Mouse (Mus musculus) heart, postnatal 25 days (tissue): ENCODE measurements around the gene Zfp292. TPM values are rescaled to one million over a fixed set of nuclear protein-coding genes. Genes with fewer than 3 reads are reported as not detected.
A peak's percentile ranks its signal among the peaks of the same experiment; 100 is the strongest.

ENCODE experiments used
- DNase-seq: peaks from one replicate; pipeline ENCODE4 v3.0.0; 2022; ENCODE audit warnings: low spot score
- intact Hi-C: fragments of 180-260 bp; cut with DNase I; formaldehyde crosslinking; loops from one replicate; pipeline ENCODE4 v1.15.1; 2025
- total RNA-seq, 2 experiments: library from RNA; stranded (reverse); gene quantifications; 2 replicates each; pipeline ENCODE4 v1.2.3; 2021

Zfp292 gene
- total RNA-seq, 2 experiments from 2014 or later, result 14.6 to 15.6 TPM

DNA sequence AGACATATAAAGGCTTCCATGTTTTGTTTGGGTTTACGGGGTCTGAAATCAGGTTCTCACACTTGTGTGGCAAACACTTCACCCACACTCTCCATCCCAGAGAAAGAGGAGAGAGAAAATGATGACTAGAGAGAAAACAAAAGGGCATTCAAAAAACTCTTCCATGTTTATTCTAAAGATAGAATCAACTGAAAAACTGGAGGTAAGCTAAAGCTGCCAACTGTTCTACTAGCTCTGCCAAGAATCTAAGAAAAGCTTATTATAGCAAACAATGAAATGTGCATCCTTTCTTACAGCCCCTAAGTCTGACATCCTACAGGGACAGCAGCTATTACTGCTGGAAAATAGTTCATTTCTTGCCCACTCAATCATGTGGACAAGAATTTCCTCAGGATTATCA is 58.9 kb downstream of the Zfp292 start:
- DNase-seq, result no peak
- intact Hi-C loops, result no loop called here

DNA sequence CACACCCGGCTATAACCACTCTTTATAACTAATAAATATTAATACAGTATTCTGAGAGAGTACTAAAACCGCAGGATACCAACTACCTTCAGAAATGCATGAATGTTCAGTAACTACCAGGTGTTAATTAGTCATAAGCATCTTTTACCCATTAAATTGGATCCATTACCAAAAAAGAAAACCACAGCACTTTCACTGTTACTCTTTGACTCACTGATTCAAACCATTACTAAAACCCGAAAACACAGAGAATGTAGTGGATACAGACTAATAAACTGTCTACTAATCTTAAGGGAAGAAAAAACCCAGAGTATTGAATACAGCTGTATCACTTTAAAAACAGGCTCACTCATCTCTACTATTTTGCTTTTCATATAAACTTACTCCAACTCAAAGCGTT is 62.9 kb downstream of the Zfp292 start:
- intact Hi-C loops, result no loop called here
- no peak for DNase-seq

DNA sequence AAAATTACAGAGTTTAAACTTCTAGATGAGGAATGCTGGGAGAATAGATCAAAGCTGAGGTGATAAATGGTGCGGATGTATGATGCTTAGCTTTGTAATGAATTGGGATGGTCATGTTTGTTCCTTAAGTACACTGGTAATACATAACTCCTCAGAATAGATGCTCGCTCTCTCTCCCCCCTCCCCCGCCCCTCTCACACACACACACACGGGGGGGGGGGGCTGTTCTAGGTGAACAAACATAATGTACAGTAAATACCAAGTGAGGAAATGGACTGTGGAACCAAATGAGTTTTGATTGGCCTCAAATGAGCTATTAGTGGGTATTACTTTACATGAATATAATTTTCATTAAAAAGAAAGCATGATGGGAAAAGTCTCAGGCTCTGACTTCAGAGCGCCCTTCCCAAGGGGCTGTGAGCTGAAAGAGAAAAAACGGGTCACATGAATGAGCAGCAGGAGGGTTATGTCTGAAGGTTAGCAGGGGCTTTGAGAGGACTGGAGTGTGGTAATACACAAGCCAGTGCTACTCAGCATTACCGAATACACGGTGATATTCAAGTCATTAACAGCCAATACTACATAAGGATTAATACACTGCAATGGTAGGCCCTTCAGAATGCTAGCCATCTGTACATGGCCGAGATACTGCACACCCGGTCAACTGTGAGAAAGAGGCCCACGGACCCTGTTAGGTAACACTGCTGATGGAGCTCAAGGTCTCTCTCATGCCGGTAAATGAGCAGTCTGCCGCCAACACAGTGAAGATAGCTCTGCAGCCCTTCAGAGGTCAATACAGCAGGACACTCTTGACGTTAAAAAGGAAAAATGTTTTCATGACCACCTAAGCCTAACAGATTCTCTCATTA is 81.4 kb downstream of the Zfp292 start:
- intact Hi-C loops, result no loop called here
- no peak for DNase-seq

DNA sequence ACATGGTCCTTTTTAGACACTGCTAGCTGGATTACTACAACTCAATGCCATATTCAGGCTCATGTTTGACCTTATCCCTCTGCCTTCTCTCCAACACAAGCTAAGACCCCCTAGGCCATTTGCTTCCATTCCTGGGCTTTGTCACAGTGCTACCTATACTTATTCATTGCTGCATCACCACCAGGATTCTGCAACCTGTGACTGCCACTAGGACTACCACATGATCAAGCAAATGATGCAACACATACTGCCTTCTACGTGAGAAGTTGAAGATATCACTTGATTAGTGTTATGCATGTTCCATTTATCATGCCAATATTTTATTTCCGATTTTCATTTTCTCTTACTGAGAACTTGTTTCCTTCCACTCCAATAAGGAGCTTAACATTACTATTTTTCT is 84.8 kb downstream of the Zfp292 start:
- intact Hi-C loops, result no loop called here
- DNase-seq, result no peak

DNA sequence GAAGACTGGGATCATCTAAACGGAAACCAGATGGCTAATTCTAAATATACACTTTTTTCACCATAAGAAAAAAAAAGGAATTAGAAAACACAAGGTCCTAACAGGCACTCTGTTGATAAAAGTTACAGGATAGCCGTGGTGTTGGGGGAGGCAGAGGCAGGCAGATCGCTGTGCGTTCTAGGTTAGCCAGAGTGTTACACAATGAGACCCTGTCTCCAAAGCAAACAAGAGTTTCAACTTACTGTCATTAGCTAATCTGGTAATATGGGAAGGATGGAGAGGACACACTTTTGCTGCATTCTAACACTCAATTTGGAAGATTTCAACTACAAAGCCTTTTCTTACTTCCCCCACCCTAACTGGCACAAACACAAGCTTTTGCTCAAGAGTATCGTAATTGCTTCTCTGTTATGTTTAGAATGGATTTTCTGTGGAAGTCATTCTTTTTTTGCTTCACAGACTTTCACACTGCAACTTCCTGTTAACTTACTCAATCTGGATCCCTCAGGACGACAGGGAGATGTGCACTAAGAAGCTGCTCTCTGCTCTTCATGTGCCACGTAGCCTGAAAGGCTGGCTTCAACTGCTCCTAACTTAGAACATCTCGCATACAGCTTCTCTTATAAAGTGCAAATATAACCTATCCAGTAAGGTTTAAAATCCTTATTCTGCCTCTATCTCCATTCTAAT is 85.3 kb downstream of the Zfp292 start:
- DNase-seq, result no peak
- intact Hi-C loops, result no loop called here

DNA sequence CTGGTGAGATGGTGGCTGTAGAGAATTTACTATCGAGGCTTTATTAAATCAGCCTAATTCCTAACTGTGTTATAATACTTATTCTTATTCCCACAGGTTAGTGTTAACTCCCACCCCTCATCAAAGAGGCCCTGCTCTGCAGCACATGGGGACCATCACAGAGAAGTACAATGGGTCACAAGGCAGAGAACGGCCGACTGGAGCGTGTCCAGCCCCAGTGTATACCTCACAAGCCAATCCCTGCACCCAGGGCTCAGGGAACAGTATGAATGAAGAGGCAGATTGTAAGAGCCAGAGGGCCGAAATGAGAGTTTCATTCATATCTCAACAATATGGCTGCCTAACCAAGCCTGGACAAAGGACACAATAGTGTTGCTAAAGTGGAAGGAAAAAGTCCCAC is 86.5 kb downstream of the Zfp292 start:
- no peak for DNase-seq
- intact Hi-C loops, result no loop called here

DNA sequence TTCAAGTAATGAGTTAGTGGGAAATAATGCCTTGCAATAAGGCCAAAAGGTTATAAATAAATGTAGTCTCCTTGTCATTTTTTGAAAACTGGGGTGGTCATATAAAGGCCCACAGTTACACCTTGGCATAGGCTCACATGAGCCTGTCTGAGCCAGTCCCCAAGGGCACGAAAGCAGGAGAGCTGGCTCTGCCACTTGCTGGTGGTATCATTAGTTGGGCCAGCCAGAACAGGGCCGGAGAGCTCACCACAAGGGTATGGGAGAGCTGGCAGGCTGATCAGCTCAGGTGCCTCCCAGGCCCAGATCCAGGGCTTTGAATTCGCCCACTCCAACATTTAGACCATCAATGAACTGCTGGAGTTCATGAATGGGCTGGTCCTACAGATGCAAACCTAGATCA is 96.3 kb downstream of the Zfp292 start:
- no peak for DNase-seq
- intact Hi-C loops, result no loop called here

DNA sequence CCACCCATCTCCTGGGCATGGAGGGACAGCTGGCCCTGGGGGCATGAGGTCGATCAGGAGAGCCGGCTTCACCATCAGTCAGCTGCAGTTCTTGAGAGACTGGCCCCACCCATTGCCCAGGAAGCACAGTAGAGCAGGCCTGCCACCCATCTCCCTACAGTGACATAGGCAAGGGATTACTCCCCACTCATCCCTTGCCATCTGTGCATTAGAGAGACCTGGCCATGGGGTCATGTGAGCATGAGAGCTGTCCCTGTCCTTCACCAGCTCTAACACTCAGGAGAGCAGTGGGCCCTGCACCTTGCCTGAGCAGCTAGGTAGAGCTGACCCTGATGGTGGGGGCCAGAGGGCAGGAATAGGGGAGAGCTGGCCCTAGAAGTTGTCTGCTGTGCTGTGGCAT is 97.1 kb downstream of the Zfp292 start:
- no peak for DNase-seq
- intact Hi-C loops, result loop anchor here (2.0 kb wide), 1 partner anchor 135 kb away; no protein-coding TSS in a partner anchor

DNA sequence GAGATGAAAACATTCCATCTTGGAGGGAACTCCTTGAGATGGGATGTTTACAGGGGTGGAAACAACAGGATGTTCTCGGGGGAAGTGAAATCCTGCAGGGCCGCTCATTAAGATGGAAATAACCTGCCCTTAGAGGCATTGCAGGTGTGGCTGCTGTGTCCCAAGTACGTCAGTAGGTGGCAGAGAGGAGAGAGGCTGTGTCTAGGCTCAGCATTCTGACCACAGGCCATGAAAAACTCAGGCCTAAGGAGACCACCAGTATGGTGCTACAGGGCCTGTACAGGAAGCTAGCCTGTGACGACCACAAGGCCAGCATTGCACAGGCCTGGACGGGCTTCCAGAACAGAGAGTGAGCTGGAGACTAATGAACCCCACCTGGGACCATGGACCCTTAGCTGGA is 97.9 kb downstream of the Zfp292 start:
- intact Hi-C loops, result loop anchor here (2.0 kb wide), 1 partner anchor 136 kb away; no protein-coding TSS in a partner anchor
- DNase-seq, result no peak

DNA sequence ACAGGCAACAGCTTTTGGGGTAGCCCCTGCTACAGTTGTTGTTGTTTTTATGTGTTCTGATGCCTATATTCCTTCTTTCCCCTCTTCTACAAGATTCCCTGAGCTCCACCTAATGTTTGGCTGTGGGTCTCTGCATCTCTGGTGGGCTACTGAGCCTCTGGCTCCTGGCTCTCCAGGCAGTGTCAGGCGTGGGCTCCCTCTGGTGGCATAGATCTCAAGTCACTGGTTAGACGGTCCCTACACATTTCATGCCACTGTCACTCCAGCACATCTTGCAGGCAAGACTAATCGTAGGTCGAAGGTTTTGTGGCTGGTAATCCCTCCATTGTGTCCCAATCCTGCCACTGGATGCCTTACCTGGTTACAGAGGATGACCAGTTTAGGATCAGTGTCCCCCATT is 100.0 kb downstream of the Zfp292 start:
- intact Hi-C loops, result no loop called here
- DNase-seq, result no peak

DNA sequence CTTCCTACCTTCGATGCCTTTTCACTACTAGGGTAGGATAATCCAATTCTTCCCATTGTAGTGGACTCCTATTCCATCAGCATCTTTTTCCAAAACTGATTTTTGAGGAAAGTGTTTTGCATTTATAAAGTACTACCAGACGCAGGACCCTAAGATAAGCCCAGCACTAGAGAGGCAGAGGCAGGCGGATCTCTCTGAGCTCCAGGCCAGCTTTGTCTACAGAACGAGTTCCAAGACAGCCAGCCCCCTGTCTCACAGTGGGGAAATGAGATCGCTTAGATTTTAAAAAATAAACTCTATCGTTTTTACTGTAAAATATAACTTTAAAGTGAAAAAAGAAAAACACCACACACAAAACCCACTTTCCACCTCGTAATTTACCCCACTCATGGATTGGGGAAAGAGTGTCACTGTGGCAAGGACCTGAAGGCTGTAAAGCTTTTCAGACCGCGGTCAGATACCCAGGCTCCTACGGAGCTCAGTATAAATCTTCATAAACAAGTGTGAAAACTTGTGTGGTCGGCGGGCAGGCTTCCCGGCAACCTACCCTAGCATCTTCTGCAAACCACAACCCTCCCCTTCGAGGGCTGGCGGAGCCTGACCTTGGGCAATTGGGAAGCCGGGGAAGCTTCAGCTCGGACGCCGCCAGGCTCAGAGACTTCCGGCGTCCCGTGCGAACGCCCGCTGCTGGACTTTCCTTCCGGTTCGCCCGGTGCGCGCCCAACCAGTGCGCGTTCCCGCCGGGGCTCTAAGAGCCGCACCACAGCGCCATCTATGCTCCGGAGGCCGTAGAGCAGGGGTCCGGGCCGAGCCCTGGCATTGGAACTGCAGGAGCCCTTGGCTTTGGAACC is 104.9 kb downstream of the Zfp292 start, which contains the start of gene Smim8:
Gene Smim8, minus strand, starts transcription at position 747 of the 851 bp plus-strand sequence.
- intact Hi-C loops, result loop anchor here (2.0 to 10.0 kb wide), 4 partner anchors 91 to 447 kb away; partner anchors contain the start of genes C9orf72, Slc35a1 and Zfp292
- DNase-seq, result peak; percentile 78

DNA sequence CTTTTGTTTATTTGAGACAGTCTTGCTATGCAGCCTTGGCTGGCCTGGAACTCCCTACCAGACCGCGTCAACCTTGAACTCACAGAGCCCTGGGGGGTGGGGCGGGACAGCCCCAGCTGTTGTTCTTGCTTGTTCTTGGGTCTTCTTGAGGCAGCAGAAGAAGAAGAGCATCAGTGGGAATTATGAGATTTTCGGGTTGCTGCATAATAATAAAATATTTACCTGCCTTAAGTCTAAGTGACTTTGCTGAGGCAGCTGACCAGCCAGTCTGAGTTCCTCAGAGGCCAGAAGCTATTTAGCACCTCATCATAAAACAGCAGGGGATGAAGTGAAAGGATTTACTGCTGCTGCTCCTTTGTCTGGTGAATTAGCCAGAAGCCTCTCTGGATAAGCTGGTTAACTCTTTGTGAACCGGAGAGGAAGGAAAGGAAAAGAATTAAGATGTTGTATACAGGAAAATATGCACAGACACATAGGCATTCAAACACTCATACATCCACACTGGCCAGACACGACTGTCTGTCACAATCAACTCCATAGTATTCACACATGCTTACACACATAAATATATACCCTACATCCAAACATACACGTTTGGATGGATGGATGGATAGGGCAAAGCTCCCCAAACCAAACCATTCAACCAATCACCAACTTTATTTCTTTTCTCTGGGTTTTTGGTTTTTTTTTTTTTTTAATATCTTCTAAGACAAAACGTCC is 110.9 kb downstream of the Zfp292 start:
- intact Hi-C loops, result loop anchor here (10.0 kb wide), 2 partner anchors 227 to 453 kb away; partner anchors contain the start of gene C9orf72
- DNase-seq, result no peak

DNA sequence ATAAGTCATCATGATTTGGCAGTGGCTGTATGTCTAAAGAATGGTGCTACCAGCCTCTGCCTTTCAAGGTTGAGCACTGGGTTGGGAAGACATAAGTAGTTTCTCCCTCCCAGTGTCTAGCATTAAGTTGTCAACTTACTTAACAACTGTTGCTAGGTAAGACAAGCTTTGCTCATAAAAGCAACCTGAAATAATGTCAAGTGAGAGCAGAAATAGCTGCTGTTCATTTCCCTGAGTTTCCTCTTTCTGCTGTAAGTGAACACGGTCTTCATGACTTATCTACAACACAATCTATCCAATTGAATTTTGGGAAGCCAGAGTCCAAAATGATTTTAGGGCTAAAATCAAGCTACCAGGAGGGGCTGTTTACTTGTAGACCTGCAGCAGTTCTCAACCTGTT is 126.6 kb downstream of the Zfp292 start, which contains the start of gene Gm136:
Gene Gm136, minus strand, starts transcription at position 101 of the 400 bp plus-strand sequence.
- intact Hi-C loops, result no loop called here

More for the DNA sequence above, 126.6 kb downstream of the Zfp292 start, which contains the start of gene Gm136:
- DNase-seq, result no peak

Other genes starting within 250 kb of the Zfp292 start
- 10 to 100 TPM; 15.0 to 16.1 TPM for gene Slc35a1, start 195.5 kb downstream of the Zfp292 start, total RNA-seq
- gene Cfap206, start 152.8 kb downstream of the Zfp292 start, total RNA-seq, result under 1 TPM; 0.18 to 0.22 TPM
- not detected for gene Gm136, start 126.7 kb downstream of the Zfp292 start, total RNA-seq
- 10 to 100 TPM; 57.9 to 59.8 TPM for gene Smim8, start 104.5 kb downstream of the Zfp292 start, total RNA-seq
- not detected for gene Cga, start 10.8 kb upstream of the Zfp292 start, total RNA-seq